Mouse (Mus musculus): ENCODE measurements at regions not wholly inside any gene's neighbourhood (a gene's known extent, or its start where the extent isn't known, plus 50 kb on each side); places are given as distances from the start of the nearest gene placed in this dataset.

GRCm38 (mm10) chr13:6167055-6167761 is 305.9 kb downstream of the Klf6 start:
- TF ChIP-seq CTCF (IDR thresholded peaks at IDR 0.05; ENCODE audit: low read depth) (no peak), EP300 (IDR thresholded peaks at IDR 0.05; ENCODE audit: low read depth) (no peak)

Measured in liver, embryonic 14.5 days (tissue).